Mouse (Mus musculus) C2C12 (cell line): ENCODE results near the gene Spout1.

Experiments
- CEBPB ChIP-seq: IDR thresholded peaks from one replicate; pipeline ENCODE4 v1.6.1; 2011; ENCODE audit warnings: low read depth, mild to moderate bottlenecking, control low read depth, moderate library complexity
- CTCF ChIP-seq: IDR thresholded peaks from one replicate; pipeline ENCODE4 v1.5.1; 2011; ENCODE audit not compliant: control insufficient read depth, insufficient read depth, insufficient read length
- FOSL1 ChIP-seq: IDR thresholded peaks from one replicate; pipeline ENCODE4 v1.8.0; 2011; ENCODE audit warnings: mild to moderate bottlenecking, low read length; ENCODE audit not compliant: poor library complexity, insufficient read depth, severe bottlenecking
- MAX ChIP-seq: IDR thresholded peaks from one replicate; pipeline ENCODE4 v1.6.1; 2011; ENCODE audit warnings: mild to moderate bottlenecking, control low read depth
- MYOD1 ChIP-seq: IDR thresholded peaks from one replicate; pipeline ENCODE4 v1.6.1; 2011; ENCODE audit warnings: low read depth; ENCODE audit not compliant: control insufficient read depth, insufficient read length
- USF1 ChIP-seq: IDR thresholded peaks from one replicate; pipeline ENCODE4 v1.6.1; 2011; ENCODE audit warnings: low read depth, mild to moderate bottlenecking, control low read depth, moderate library complexity

- TF ChIP-seq MAX, result no peak
- TF ChIP-seq CEBPB, result peak; percentile 69
- TF ChIP-seq CTCF, result no peak
- TF ChIP-seq FOSL1, result no peak
- peak; percentile 7 for TF ChIP-seq USF1
- no peak for TF ChIP-seq MYOD1
Observed at GRCm38 (mm10) chr2:30132801-30133612, 45.3 kb downstream of the Spout1 start.
